Comparison of ENCODE assay signal across 8 mouse cellular contexts in genomic region chr13:44869418-44870119, GRCm38 (mm10).
A peak's percentile ranks its signal among the peaks of the same experiment; 100 is the strongest.
DNase-seq lines count a peak whose midpoint lies in the region; ATAC-seq and TF ChIP-seq lines count a peak whose summit lies in the region.
"Not testable (repeated sequence)": the region's sequence is repeated elsewhere in the genome, so short reads cannot be mapped to it uniquely, and the experiment has no call there.

No protein-coding gene starts in this region.

- H3K27ac ChIP-seq in hindbrain, embryonic 11.5 days (ENCODE audit: low read depth, low read length); lung, embryonic 14.5 days (ENCODE audit: low read depth); olfactory bulb, adult 2 months (ENCODE audit: insufficient read depth, low read depth, low read length); thymus, adult 2 months (ENCODE audit: control insufficient read depth, insufficient read depth, low read length): not testable (repeated sequence)

- not testable (repeated sequence) for DNase-seq in G1E (ENCODE audit: low spot score)
- DNase-seq in cerebellum, adult 8-10 months = peak; percentile 99
- peak; percentile 81 to 98 for DNase-seq in frontal cortex, postnatal 10 days (ENCODE audit: low spot score in 2 of 2)
- DNase-seq in hindbrain, embryonic 11.5 days (ENCODE audit: low spot score) = peak; percentile 100
- peak; percentile 99 for DNase-seq in layer of hippocampus, adult 9-10 months (ENCODE audit: low spot score)
- peak; percentile 99 for DNase-seq in lung, embryonic 14.5 days
- DNase-seq in thymus, adult 2 months = peak; percentile 97

- TF ChIP-seq POLR2A in olfactory bulb, adult 2 months (IDR thresholded peaks at IDR 0.05; ENCODE audit: insufficient read depth, low read depth, low read length) = 0 out of 2 replicates have a peak, but pooled peaks have one; percentile 23
- not testable (repeated sequence) for TF ChIP-seq POLR2A in thymus, adult 2 months (IDR thresholded peaks at IDR 0.05; ENCODE audit: control insufficient read depth, extremely low read depth, insufficient read depth, low read length, poor library complexity)

- not testable (repeated sequence) for H3K4me2 ChIP-seq in hindbrain, embryonic 11.5 days (replicated peaks; ENCODE audit: low read depth, low read length); lung, embryonic 14.5 days

- H3K36me3 ChIP-seq in G1E (replicated peaks) = peaks cover 16% of the 10 kb centered on the region
- H3K36me3 ChIP-seq in hindbrain, embryonic 11.5 days (ENCODE audit: control insufficient read depth, insufficient read depth, low read length); lung, embryonic 14.5 days (ENCODE audit: insufficient read depth); thymus, adult 2 months (ENCODE audit: control insufficient read depth, insufficient read depth, low read length): not testable (repeated sequence)

- not testable (repeated sequence) for TF ChIP-seq CTCF in G1E (IDR thresholded peaks at IDR 0.05; ENCODE audit: low read depth, low read length); lung, embryonic 14.5 days (IDR thresholded peaks at IDR 0.05; ENCODE audit: low read depth); olfactory bulb, adult 2 months (IDR thresholded peaks at IDR 0.05; ENCODE audit: insufficient read depth, low read depth, low read length); thymus, adult 2 months (IDR thresholded peaks at IDR 0.05; ENCODE audit: borderline replicate concordance, control insufficient read depth, extremely low read depth, insufficient read depth, low read length, poor library complexity)

- H3K27me3 ChIP-seq in G1E (ENCODE audit: insufficient read depth, low read length); hindbrain, embryonic 11.5 days (ENCODE audit: control insufficient read depth, insufficient read depth, low read length); lung, embryonic 14.5 days (ENCODE audit: insufficient read depth, low read length); thymus, adult 2 months (ENCODE audit: control insufficient read depth, insufficient read depth, low read length): not testable (repeated sequence)

- H3K9me3 ChIP-seq in G1E (replicated peaks); hindbrain, embryonic 11.5 days (ENCODE audit: control insufficient read depth, low read length); lung, embryonic 14.5 days (ENCODE audit: low read depth, low read length): not testable (repeated sequence)

- not testable (repeated sequence) for H3K4me1 ChIP-seq in G1E (ENCODE audit: insufficient read depth, low read depth, low read length); hindbrain, embryonic 11.5 days (replicated peaks; ENCODE audit: control insufficient read depth, insufficient read depth, low read length); lung, embryonic 14.5 days (ENCODE audit: insufficient read depth); thymus, adult 2 months (replicated peaks; ENCODE audit: control insufficient read depth, insufficient read depth, low read length)
- peaks cover 12% of the 10 kb centered on the region for H3K4me1 ChIP-seq in olfactory bulb, adult 2 months (ENCODE audit: control insufficient read depth, insufficient read depth, low read length)

- peak; percentile 99 for ATAC-seq in G1E (ENCODE audit: extremely low read depth, insufficient number of reproducible peaks, low FRiP score, poor library complexity, severe bottlenecking)
- peak; percentile 100 for ATAC-seq in hindbrain, embryonic 11.5 days (ENCODE audit: low FRiP score)
- ATAC-seq in lung, embryonic 14.5 days (ENCODE audit: insufficient read depth) = peak; percentile 100

- WGBS in hindbrain, embryonic 11.5 days = 74% methylated on average over 47 of the region's 47 CpGs
- 77% methylated on average over 47 of the region's 47 CpGs for WGBS in lung, embryonic 14.5 days
- WGBS in olfactory bulb, adult 2 months = 78% methylated on average over 47 of the region's 47 CpGs
- 79% methylated on average over 47 of the region's 47 CpGs for WGBS in thymus, adult 2 months

- H3K4me3 ChIP-seq in G1E (ENCODE audit: low read depth, low read length); hindbrain, embryonic 11.5 days (ENCODE audit: low read depth, low read length); lung, embryonic 14.5 days (ENCODE audit: low read depth, low read length); olfactory bulb, adult 2 months (ENCODE audit: insufficient read depth, low read depth, low read length); thymus, adult 2 months (ENCODE audit: control insufficient read depth, insufficient read depth, low read length): not testable (repeated sequence)

- H3K9ac ChIP-seq in hindbrain, embryonic 11.5 days (ENCODE audit: low read depth, low read length); lung, embryonic 14.5 days: not testable (repeated sequence)
